Mouse (Mus musculus): ENCODE results near the gene 4921517D22Rik. TPM values are rescaled to one million over a fixed set of nuclear protein-coding genes. Genes with fewer than 3 reads are reported as not detected.

The 4921517D22Rik gene
- total RNA-seq, 2 experiments from 2014 or later = not detected

- intact Hi-C loops (cut with DNase I) = no loop called here
- TF ChIP-seq CTCF (IDR thresholded peaks at IDR 0.05) = no peak
- H3K27ac ChIP-seq = no peak overlapping the region
- no peak overlapping the region for H3K4me3 ChIP-seq
- no peak for DNase-seq
These were observed 11.3 kb downstream of the 4921517D22Rik start for GRCm38 (mm10) chr13:59682629-59683028.

- Histone ChIP-seq H3K4me3 (no peak overlapping the region), H3K27ac (no peak overlapping the region)
- no peak for TF ChIP-seq CTCF (IDR thresholded peaks at IDR 0.05)
- no peak for DNase-seq
- intact Hi-C loops (cut with DNase I) = no loop called here
These were observed 14.0 kb downstream of the 4921517D22Rik start for GRCm38 (mm10) chr13:59679908-59680307.

- no peak overlapping the region for H3K4me3 ChIP-seq
- TF ChIP-seq CTCF (IDR thresholded peaks at IDR 0.05) = no peak
- DNase-seq = no peak
- intact Hi-C loops (cut with DNase I) = no loop called here
- H3K27ac ChIP-seq = no peak overlapping the region
These were observed 14.6 kb downstream of the 4921517D22Rik start for GRCm38 (mm10) chr13:59679306-59679705.

- DNase-seq = no peak
- no peak overlapping the region for H3K4me3 ChIP-seq
- no peak overlapping the region for H3K27ac ChIP-seq
- no peak for TF ChIP-seq CTCF (IDR thresholded peaks at IDR 0.05)
- intact Hi-C loops (cut with DNase I) = no loop called here
These were observed 17.3 kb downstream of the 4921517D22Rik start for GRCm38 (mm10) chr13:59676316-59677229.

GRCm38 (mm10) chr13:59675151-59676011 is 18.5 kb downstream of the 4921517D22Rik start, which contains the start of gene Golm1:
Gene Golm1 (minus strand): TSS chr13:59675811.
- DNase-seq = peak; percentile 74
- Histone ChIP-seq H3K4me3 (peak within 1 kb of the TSS; percentile 90), H3K27ac (peak within 1 kb of the TSS; percentile 82)
- intact Hi-C loops (cut with DNase I) = no loop called here
- no peak for TF ChIP-seq CTCF (IDR thresholded peaks at IDR 0.05)

GRCm38 (mm10) chr13:59674761-59675150 is 19.2 kb downstream of the 4921517D22Rik start:
- H3K27ac ChIP-seq = peak overlapping the region; percentile 82; the same call in 1 of the 2 replicates
- peak overlapping the region; percentile 90 for H3K4me3 ChIP-seq
- intact Hi-C loops (cut with DNase I) = no loop called here
- no peak for TF ChIP-seq CTCF (IDR thresholded peaks at IDR 0.05)
- DNase-seq = no peak

GRCm38 (mm10) chr13:59674215-59674614 is 19.7 kb downstream of the 4921517D22Rik start:
- no peak for DNase-seq
- H3K4me3 ChIP-seq = no peak overlapping the region; the same call in 1 of the 2 replicates
- intact Hi-C loops (cut with DNase I) = no loop called here

GRCm38 (mm10) chr13:59673597-59673996 is 20.3 kb downstream of the 4921517D22Rik start:
- Histone ChIP-seq H3K4me3 (no peak overlapping the region), H3K27ac (no peak overlapping the region)
- no peak for TF ChIP-seq CTCF (IDR thresholded peaks at IDR 0.05)
- intact Hi-C loops (cut with DNase I) = no loop called here
- no peak for DNase-seq

More at GRCm38 (mm10) chr13:59674215-59674614, 19.7 kb downstream of the 4921517D22Rik start:
- TF ChIP-seq CTCF (IDR thresholded peaks at IDR 0.05) = no peak
- no peak overlapping the region for H3K27ac ChIP-seq

- intact Hi-C loops (cut with DNase I) = no loop called here
- Histone ChIP-seq H3K4me3 (no peak overlapping the region), H3K27ac (no peak overlapping the region)
- no peak for DNase-seq
- TF ChIP-seq CTCF (IDR thresholded peaks at IDR 0.05) = no peak
These were observed 21.7 kb downstream of the 4921517D22Rik start for GRCm38 (mm10) chr13:59672248-59672647.

GRCm38 (mm10) chr13:59671521-59671920 is 22.4 kb downstream of the 4921517D22Rik start:
- intact Hi-C loops (cut with DNase I) = no loop called here
- Histone ChIP-seq H3K4me3 (no peak overlapping the region), H3K27ac (no peak overlapping the region)
- TF ChIP-seq CTCF (IDR thresholded peaks at IDR 0.05) = no peak
- no peak for DNase-seq

- TF ChIP-seq CTCF (IDR thresholded peaks at IDR 0.05) = no peak
- Histone ChIP-seq H3K4me3 (no peak overlapping the region), H3K27ac (no peak overlapping the region)
- intact Hi-C loops (cut with DNase I) = no loop called here
- DNase-seq = no peak
These were observed 24.0 kb downstream of the 4921517D22Rik start for GRCm38 (mm10) chr13:59669946-59670345.

- peak overlapping the region; percentile 19 for H3K4me3 ChIP-seq
- H3K27ac ChIP-seq = peak overlapping the region; percentile 75
- intact Hi-C loops (cut with DNase I) = no loop called here
- DNase-seq = no peak
- TF ChIP-seq CTCF (IDR thresholded peaks at IDR 0.05) = no peak
These were observed 25.3 kb downstream of the 4921517D22Rik start for GRCm38 (mm10) chr13:59668501-59669093.
